Mouse (Mus musculus) cerebellum, adult 2 months (tissue): ENCODE data around the gene Phlpp1.

ENCODE experiments used
- CTCF ChIP-seq: fragments of 200-500 bp; IDR thresholded peaks from 2 replicates; pipeline ENCODE4 v1.5.1; 2011; ENCODE audit warnings: low read depth, mild to moderate bottlenecking, control low read depth, low read length, moderate library complexity, borderline replicate concordance; ENCODE audit not compliant: insufficient read depth
- POLR2A ChIP-seq: fragments of 200-500 bp; IDR thresholded peaks from 2 replicates; pipeline ENCODE4 v1.6.1; 2011; ENCODE audit warnings: low read length, control low read depth, borderline replicate concordance; ENCODE audit not compliant: insufficient read depth

- TF ChIP-seq CTCF: no peak
- TF ChIP-seq POLR2A: no peak
These were observed 2.1 kb downstream of the Phlpp1 start for GRCm38 (mm10) chr1:106173621-106174156.
